Mouse (Mus musculus) cerebellum, postnatal 36 days (tissue): ENCODE data around the gene Map1s.

Experiments used
- DNase-seq, 2 experiments: peaks; one replicate each; pipeline ENCODE4 v3.0.0; 2021 to 2022; ENCODE audit warnings: mixed read lengths in 2 of 2

The Map1s gene

DNA sequence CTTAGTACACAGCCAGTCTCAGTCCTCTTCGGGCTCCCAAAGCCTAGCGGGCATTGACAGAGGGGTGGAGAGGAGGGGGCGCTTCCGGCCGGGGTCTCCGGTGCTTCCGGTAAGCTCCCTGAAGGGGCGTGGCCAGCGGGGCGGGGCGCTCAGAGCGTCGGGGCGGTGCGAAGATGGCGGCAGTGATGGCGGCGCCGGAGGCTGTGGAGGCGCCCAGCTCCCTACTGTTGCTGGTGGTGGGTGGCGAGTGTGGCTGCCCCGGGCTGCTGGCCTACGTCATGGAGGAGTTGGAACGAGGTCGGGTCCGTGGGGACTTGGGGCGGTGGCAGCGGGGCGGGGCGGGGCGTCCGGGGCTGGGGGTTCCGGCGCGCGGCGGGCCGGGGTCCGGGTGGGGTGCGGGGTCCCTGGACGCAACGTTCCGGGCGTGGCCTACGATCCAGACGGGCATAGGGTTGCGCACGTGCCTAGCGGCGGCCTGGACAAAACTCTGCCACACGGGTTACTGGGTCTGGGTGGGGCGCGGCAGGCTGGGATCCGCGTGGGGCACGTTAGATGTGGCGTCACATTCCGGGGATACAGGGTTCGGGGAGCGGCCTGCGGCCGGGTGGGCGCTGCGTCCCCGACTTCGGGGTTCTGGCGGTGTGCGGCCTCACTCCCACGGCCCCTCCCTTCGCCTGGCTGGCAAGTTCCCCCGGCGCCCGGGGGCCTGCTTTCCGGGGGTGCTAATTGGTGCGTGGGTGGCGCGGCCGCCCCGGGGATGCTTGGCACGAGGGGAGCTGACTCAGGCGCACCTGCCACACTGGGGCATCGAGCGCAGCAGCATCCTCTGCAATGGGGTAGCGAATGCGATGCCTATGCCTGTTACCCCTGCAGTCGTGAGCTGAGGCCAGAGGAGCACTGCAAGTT, at the start of gene Map1s:
Gene Map1s (plus strand): TSS at position 102 of the 906 bp plus-strand sequence.
- DNase-seq, result peak; percentile 78 to 85

DNA sequence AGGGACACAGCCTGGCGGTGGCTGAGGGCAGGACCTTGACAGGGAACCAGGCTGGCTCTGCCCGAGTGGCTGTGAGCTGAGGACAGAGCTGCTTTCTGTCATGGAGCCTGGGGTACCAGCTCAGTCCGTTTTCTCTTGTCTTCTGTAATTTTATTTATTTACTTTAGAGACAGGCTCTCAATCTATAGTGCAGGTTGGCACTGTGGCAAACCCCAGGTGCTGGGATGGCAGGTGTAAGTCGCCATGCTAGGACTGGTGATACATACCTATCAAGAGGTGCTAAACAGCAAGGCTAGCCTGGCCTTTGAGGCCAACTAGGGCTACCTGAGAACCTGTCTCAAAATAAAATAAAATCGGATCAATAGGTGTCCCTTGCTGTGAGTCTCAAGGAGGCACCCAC, 49.7 kb upstream of the Map1s start:
- no peak for DNase-seq

DNA sequence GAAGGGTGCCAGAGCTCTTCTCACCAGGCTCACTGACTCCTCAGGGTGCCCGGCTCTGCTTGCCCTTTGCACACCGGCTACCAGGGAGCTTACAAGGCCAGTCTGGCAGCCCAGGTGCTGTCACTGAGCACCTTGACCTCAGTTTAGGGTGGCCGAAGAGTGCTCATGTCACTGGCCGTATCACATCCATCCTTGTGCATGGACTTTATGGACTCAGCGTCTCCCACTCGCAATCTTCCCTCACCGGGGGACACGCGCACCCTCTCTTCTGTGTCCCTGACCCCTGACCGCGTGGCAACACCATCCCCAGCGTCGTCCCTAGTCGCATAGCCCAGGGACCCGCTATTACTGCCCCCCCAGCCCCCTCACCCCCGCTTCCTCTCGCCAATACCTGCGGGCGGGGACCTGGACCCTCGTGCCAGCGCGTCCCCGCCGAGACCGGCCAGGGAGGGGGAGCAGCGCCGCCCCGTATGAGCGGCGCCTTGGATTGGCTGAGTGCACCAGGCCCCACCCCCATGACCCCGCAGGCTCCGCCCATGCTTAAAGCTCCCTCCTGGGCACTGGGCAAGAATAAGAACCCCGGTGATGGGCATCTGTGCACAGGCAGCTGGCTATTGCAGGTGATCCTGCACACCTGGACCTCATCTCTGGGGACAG, 49.1 kb upstream of the Map1s start:
- peak; percentile 72 to 83 for DNase-seq

DNA sequence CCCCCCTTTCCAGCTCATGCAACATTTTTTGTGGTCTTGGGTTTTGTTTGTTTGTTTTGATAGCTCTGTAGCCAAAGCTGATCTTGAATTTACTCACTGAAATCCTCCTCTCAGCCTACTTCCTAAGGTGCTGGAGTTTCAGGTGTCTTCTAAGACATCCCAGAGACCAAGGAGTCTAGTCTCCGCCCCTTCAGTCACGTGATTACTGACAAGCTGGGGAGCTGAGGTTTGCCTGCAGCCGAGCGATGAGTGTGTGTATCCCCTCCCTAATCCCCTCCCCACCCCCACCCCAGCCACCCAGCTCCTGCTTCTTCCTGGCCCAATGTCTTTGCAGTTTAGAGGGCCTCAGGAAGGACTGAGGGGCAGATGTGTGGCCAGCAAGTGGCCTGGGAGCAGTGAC, 48.2 kb upstream of the Map1s start:
- no peak for DNase-seq

DNA sequence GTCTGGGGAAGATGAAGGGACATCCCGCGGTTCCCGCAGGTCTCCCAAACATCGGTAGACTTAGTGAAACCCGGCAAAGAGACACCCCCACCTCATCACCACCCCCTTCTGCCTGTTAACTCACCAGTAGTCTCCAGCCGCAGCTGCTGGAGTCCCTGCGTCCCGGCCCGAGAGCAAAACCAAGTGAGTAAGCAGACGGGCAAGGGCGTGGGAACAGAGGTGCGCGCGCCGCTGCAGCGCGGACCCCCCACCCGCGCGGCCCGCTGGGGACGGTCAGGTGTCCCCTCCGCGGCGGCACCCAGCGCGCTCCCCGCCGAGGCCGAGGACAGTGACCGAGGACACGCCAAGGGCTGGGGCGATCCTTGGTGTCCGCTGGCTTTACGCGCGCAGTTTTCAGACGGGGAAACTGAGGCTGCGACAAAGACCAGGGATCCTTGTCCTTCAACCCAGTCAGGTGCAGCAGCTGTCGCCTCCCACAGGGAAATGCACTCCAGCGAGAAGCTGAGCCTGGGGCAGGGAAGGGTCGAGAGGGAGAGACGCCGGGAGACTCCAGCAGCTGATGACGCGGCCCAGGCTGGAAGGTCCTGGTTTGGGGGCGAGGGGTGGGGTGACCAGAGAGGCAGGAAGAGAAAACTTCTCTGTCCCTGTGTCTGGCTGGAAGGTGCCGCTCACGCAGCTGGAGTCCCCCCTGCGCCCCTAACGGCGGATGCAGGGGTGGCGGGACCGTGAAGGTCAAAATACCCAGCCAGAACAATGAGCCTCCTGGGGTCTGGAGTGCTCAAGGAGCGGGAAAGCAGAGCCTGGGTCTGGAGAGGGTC, 42.7 kb upstream of the Map1s start, which contains the start of gene Kcnn1:
Gene Kcnn1 (minus strand): TSS at position 435 of the 818 bp plus-strand sequence.
- DNase-seq, result no peak

DNA sequence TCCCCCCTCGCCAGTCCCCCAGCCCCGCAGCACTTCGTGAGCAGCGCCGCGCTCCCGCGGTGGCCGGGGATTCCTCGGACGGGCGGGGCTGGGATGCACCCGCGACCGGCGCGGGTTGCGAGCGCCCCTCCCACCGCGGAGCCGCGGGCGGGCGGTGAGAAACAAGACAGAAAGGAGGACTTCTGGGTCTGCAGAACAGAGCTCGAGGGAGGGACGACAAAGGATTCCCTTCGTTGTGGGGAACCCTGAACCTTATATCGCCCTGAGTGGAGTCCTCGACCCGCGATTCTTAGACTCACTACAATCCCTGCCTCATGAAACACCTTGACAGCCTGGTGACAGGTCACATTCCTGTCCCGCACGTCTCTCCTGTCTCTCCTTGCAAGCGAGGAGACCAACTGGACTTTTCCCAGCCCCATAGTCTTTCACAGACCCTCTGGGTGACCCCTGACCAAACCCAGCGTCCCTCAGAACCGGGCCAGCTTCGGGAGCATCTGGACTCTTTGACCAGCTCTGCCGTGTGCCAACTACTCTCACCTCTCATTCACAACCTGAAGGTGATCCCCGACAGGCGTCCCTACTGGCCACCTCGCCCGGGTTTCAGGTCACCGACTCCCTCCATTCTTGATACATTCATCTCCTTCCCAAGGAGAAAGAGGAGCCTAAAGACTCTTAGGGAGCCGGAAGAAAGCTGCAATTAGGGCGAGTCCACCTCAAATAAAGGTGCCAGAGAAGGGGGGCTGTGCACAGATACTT, 41.6 kb upstream of the Map1s start:
- DNase-seq, result no peak

DNA sequence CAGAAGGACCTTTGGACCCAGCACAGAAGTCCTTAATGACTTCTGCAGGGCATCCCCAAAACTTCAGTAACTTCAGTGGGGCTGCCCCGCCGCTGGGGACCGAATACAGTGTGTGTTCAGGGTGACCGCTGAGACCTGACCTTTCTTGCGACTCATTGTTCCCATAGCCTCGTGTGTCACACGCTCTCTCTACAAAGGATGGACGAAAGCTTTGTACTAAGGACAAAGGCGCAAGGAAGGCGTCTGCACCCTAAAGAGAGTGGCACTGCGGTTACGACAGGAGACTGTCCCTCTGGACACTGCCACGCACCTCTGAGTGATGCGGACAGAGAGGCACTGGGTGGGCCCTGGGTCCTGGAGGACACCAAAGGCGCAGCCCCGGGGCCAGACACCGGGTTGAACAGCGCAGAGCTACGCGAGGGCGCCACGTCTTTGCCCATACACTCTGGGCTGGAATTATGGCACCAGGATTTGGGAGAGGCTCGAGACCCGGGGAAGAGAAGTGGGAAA, 41.0 kb upstream of the Map1s start:
- peak in 1 of 2 experiments; percentile 42 for DNase-seq

DNA sequence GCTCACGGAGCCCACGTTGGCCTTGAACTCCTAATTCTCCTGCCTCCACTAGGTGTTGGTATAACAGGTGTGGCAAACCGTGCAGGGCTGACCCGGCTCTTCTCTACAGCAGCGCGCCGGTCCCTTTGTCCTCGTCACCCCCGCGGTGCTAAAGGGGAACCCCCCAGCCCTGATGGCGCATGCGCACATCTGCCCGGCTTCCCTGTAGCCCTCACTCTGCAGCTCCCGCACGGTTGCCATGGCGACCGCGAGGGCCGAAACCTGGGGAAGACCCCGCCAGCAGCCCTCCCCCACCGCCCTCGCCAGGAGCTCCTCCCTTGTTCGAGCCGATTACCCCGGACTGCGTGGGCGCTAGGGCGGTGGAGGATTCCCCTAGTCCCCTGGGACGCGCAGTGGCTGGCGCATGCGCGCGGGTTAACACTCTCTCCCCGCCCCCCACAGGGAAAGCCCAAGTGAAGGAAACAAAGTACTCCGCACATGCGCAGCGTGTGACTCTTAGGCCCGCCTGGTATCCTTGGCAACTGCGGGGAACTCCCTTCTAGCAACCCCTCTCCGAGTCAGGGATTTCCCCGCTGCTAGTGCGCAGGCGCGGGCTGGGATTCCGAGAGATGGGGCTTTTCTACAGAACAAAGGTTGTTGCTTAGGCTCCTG, 40.3 kb upstream of the Map1s start:
- DNase-seq, result peak; percentile 99

DNA sequence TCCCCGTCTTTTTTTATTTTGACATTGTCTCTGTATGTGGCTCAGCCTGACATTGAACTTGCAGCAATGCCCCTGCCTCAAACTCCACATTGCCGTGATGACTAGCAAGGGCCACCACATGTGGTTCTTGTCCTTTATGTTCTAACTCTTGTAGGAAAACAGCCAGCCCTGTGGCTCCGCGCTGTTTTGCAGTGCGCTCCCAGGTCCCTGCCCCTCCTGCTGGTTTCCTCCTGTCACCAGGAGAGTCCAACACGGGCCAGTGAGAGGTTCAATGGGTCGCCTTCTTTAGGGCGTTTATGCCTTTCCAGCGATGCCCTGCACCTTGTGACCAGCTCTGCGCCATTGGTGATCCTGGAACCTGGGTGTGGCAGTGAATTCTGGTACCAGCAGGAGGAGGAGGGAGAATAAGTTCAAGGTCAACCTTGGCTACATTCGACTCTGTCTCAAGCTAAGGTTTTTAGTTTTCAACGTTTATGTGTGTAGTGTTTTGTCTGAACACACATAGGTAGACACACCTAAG, 39.7 kb upstream of the Map1s start:
- no peak for DNase-seq

DNA sequence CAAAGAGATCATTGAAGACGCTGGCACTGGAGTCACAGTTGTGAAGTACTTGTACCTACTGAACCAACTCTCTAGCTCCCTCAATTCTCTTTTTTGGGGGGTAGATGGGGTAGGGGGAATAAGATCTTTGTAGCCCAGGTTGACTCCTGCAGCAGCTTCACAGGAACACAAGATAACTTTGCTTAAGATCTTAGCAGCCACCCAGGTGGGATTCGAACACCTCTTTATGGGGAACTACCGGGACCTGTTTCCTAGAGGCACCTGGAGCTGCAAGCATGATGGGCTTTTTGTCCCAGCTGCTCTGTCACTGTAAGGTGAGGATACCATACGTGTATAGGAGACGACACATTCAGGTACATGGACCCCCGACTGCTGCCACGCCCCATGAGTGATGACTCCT, 39.2 kb upstream of the Map1s start:
- no peak for DNase-seq

DNA sequence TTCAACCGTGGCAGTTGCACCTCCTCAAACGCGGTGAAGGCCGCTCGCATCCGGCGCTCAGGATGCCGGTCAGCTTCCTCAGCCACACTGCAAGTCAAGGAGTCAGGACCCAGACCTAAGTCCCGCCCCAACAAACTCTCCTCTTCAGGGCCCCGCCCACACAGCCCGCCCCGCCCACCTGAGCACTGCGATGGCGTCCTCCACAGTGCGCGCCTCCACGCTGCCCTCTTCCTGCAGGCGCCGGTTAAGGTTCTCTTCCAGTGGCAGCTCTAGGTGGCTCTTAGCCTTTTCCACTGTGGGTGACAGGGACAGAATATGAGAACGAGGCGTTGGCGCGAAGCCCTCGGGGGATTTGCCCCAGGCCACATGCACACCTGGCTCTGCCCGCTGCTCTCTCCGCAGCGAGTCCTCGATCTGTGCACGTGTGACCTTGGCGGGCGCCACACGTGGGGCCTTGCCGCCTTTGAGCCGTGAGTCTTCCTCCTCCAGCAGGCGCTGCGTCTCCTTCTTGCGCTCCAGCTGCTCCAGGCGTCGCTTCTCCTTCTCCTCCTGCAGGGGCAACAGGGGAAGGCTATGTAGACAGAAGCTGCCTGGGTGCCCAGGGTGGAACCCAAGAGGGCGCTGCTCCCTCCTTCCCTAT, 37.1 kb upstream of the Map1s start:
- DNase-seq, result no peak

DNA sequence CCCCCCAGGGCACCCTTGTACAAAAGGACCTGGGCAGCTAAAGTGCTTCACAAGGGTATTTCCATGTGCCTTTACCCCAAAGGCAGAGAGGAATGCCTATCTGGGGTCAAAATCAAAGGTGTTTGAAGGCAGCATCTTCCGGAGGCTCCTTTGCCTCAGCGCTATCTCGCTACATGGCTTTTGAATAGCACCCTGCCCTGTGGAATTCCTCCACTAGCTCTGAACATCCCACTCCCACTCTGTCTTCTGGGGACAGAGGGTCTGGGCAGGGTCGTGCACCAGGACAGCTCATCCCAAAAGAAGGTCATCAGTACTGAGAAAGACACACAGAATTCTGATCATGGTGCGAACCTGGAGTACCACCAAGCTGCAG, 36.5 kb upstream of the Map1s start:
- no peak for DNase-seq

DNA sequence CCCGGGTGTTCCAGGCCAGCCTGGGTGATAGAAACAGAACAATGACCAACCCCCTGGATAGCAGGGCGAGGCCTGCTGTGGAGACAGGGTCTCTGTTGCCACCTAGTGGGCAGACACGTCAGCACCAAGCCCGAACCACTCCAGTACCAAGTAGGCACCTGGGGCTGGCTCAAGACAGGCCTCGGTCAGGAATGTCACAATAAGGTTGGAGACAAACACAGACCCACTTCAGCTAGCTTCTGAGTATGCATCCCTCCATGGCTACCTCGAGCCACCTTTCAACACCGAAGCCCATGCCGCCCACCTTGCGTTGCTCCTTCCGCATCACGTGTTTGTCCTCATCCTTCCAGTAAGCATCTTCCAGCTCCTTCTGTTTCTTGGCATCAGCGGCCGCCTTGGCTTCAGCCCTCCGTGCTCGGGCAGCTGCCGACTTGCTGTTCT, 36.1 kb upstream of the Map1s start:
- peak; percentile 73 to 74 for DNase-seq

DNA sequence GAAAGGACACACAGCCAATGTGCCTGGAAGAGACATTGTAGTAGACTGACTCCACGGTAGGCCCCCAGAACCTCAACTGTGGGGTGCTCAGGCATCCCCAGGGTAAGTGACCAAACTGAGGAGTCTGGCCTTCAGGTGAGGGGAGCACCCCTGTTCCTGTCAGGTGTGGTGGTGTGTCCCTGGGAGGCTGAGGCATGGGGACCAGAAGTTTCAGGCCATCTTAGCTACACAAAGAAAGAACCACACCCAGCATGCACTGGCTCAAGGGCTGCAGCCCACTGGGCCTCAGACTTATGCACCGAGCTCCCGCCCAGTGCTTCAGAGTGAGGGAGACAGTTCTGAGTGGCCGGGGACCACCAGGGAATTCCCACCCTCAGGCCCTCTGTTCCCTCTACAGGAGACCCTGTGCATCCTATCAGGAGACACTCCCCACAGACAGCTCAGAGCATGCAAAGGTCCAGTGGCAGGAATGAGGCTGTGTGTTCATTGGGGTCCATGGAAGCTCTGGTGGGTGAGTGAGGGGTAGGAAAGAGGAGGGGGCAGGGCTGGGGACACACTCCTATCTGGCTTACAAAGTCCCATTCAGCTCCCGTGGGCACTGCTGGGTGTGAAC, 34.4 kb upstream of the Map1s start:
- no peak for DNase-seq

DNA sequence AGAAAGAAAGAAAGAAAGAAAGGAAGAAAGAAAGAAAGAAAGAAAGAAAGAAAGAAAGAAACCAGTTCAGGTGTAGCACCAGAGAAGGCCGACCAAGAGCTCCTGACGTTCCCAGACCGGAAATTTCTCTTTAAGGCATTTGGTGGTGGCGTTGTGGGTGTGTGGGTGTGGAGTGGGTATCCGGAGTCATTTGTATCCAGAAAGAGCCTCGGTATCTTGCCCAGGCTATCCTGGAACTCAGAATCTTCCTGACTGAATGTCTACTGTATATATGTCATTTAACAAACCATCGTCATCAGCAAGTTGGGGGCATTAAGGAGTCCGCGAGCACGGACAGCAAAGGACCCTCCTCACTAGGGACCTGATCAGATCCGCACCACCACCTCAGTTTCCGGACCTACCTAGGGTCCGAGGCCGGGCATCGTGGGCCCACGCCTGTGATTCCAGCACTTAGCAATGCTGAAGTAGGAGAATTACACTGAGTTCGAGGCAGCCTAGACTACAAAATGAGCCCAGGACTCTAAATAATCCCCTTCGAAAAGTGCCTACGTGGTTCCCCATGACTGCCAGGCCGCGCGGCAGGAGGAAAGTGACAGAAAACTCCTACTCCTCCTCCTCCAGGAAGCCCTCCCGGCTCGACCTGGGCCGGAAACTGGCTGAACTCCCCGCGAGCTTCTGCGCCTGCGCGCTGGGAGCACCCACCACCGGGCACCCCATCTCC, 32.9 kb upstream of the Map1s start:
- no peak for DNase-seq

DNA sequence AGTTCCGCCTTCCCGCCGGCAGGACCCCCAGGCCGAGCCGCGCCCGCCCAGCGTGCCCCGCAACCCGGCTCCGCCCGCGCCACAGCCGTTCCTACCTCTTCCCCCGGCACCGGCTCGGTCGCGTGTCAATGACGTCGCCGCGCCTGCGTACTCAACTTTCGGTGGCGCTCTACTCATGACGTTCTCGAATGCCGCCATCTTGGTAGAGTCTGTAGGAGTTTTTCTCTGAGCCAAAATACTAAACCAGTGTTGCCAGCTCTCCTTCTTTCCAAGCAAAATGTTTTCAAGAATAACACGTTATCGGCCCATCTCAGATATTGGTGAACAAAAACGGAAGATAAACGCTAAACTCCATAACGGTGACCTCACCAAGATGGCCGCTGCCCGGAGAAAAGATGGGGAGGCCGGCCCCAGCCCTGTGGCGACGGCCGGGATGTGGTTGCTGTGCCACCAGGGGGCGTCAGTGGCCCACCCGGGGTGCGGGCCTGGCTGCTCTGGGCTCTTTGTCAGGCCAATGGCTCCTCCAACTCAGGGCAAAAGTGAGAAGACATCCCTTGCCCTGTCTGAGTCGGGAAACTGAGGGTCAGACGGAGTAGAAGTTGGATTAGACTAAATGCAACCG, 32.3 kb upstream of the Map1s start, which contains the start of gene Ccdc124:
Gene Ccdc124 (minus strand): TSS at position 572 of the 622 bp plus-strand sequence.
- peak; percentile 95 to 96 for DNase-seq

DNA sequence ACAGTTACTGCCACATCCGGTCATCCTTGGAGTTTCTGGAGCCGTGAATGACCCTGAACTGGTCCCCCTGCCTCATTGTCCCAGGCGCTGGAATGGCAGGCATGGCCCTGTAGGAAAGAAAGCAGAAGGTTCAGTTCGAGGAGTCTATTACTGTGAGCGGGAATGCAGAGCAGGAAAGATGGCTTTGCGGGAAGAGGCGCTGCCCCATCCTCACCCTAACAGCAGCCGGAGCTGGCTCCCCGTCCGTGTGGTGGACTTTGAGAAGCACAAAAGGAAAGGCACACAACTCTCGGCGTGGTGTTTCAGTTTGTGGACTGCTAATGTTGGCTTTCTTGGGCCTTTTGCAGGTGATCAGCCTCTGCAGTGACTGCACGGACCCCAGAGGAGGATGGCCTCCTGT, 31.3 kb upstream of the Map1s start:
- DNase-seq, result no peak

DNA sequence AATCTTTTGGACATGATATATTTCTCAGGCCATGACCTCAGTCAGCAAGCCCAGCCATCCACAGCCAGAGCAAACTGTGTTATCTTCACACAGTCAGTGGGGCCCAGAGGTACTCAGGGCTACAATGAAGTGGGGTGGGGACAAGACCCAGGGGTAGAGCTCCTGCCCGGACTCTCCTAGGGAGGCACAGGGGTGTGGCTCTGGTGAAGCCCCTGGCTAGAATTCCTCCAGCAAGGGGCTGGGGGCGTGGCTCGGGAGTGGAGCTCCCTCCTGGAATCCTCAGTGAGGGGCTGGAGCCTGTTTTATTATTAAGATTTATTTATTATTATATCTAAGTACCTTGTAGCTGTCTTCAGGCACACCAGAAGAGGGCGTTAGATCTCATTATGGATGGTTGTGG, 29.4 kb upstream of the Map1s start:
- DNase-seq, result no peak

DNA sequence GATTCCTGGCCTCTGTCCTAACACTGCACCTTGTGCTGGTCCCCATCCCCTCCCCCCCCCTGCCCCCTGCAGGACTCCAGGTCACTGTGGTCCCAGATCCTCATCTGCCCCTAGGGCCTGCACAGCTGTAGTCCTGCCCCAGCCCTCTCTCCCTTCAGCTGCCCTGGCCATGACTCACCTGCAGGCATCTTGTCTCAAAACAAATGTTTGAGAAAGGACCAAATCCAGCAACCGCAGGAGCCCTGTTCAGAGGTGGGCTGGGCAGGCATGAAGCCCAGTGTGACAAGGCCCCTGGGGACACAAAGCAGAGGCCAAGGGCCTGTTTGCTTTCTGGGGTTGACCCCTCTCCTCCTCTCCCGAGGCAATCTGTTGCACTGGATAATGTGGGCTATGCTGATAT, 27.6 kb upstream of the Map1s start:
- DNase-seq, result peak in 1 of 2 experiments; percentile 3
